Mouse (Mus musculus) stomach, embryonic 14.5 days (tissue): ENCODE results near the gene Cdkl4. TPM values are rescaled to one million over a fixed set of nuclear protein-coding genes. Genes with fewer than 3 reads are reported as not detected.
A peak's percentile ranks its signal among the peaks of the same experiment; 100 is the strongest.

Experiments
- ATAC-seq: fragments of 200-750 bp; cut with Nextera tagmentation; 2 replicates; pipeline ENCODE4 v1.8.0; 2017; ENCODE audit warnings: low read depth, moderate TSS enrichment; ENCODE audit not compliant: insufficient number of reproducible peaks, insufficient read depth, low FRiP score
- H3K27ac ChIP-seq: fragments of 300-500 bp; sonication (generic); 2 replicates; pipeline ENCODE4 v1.5.1; 2014; ENCODE audit warnings: mild to moderate bottlenecking, low read length, moderate library complexity, mixed read lengths
- H3K27me3 ChIP-seq: fragments of 300-500 bp; sonication (generic); 2 replicates; pipeline ENCODE4 v1.6.1; 2014; ENCODE audit warnings: low read length, control low read depth, mixed read lengths; ENCODE audit not compliant: control insufficient read depth, insufficient read depth
- H3K36me3 ChIP-seq: fragments of 300-500 bp; sonication (generic); 2 replicates; pipeline ENCODE4 v1.6.1; 2014; ENCODE audit warnings: mild to moderate bottlenecking, control low read depth, low read length, moderate library complexity, mixed read lengths; ENCODE audit not compliant: control insufficient read depth, insufficient read depth
- H3K4me1 ChIP-seq: fragments of 300-500 bp; sonication (generic); 2 replicates; pipeline ENCODE4 v1.6.1; 2014; ENCODE audit warnings: low read length, control low read depth, mixed read lengths; ENCODE audit not compliant: control insufficient read depth, insufficient read depth
- H3K4me2 ChIP-seq: fragments of 300-500 bp; sonication (generic); replicated peaks from 2 replicates; pipeline ENCODE4 v1.6.1; 2014; ENCODE audit warnings: low read depth, low read length, control low read depth
- H3K4me3 ChIP-seq: fragments of 300-500 bp; sonication (generic); 2 replicates; pipeline ENCODE4 v1.5.1; 2014; ENCODE audit warnings: low read depth, low read length, control low read depth
- H3K9ac ChIP-seq: fragments of 300-500 bp; sonication (generic); replicated peaks from 2 replicates; pipeline ENCODE4 v1.6.1; 2014; ENCODE audit warnings: low read depth, mild to moderate bottlenecking, control low read depth, low read length, moderate library complexity, mixed read lengths
- H3K9me3 ChIP-seq: fragments of 300-500 bp; sonication (generic); 2 replicates; pipeline ENCODE4 v1.6.1; 2016; ENCODE audit warnings: low read depth, low read length, control low read depth; ENCODE audit not compliant: control insufficient read depth
- WGBS: fragments of 180-500 bp; shearing (Covaris S2); extraction: QIAGEN DNeasy Blood & Tissue Kit; methylation state at CpG from one replicate; pipeline ENCODE4 v1.1.7; 2014; 5-methylcytosine and 5-hydroxymethylcytosine counted together
- polyA plus RNA-seq: library from polyadenylated mRNA; unstranded; fragments of >200 nt; fragmentation: Nextera tagmentation; extraction: Ambion mirVana; gene quantifications from 2 replicates; pipeline ENCODE4 v1.2.1, GENCODE M21; 2014

Gene Cdkl4
- polyA plus RNA-seq, 1 experiment from 2014 or later = 0.23 TPM

GRCm38 (mm10) chr17:80505766-80506165 is 71.8 kb downstream of the Cdkl4 start:
- Histone ChIP-seq H3K27ac (no peak overlapping the region), H3K36me3 (no peaks in the 10 kb centered on the region), H3K4me3 (no peak overlapping the region), H3K27me3 (no peaks in the 10 kb centered on the region), H3K9ac (no peak overlapping the region), H3K9me3 (no peaks in the 10 kb centered on the region), H3K4me2 (no peak overlapping the region), H3K4me1 (no peaks in the 10 kb centered on the region)
- 79% methylated on average over 6 of the region's 6 CpGs for WGBS
- ATAC-seq = no peak

GRCm38 (mm10) chr17:80505342-80505741 is 72.3 kb downstream of the Cdkl4 start:
- Histone ChIP-seq H3K27me3 (no peaks in the 10 kb centered on the region), H3K4me3 (no peak overlapping the region), H3K36me3 (no peaks in the 10 kb centered on the region), H3K9ac (no peak overlapping the region), H3K4me1 (no peaks in the 10 kb centered on the region), H3K9me3 (no peaks in the 10 kb centered on the region), H3K4me2 (no peak overlapping the region), H3K27ac (no peak overlapping the region)
- WGBS = 83% methylated on average over 4 of the region's 4 CpGs
- ATAC-seq = no peak

- H3K36me3 ChIP-seq = no peaks in the 10 kb centered on the region
- no peaks in the 10 kb centered on the region for H3K4me1 ChIP-seq
- H3K4me2 ChIP-seq = no peak overlapping the region
- H3K4me3 ChIP-seq = no peak overlapping the region
- no peak overlapping the region for H3K27ac ChIP-seq
- no peaks in the 10 kb centered on the region for H3K27me3 ChIP-seq
- 81% methylated on average over 2 of the region's 2 CpGs for WGBS
- no peak for ATAC-seq
- H3K9me3 ChIP-seq = no peaks in the 10 kb centered on the region
- H3K9ac ChIP-seq = no peak overlapping the region
Measured at GRCm38 (mm10) chr17:80501805-80502172, 75.8 kb downstream of the Cdkl4 start.

GRCm38 (mm10) chr17:80501037-80501804 is 76.4 kb downstream of the Cdkl4 start:
- H3K4me3 ChIP-seq = no peak overlapping the region
- no peaks in the 10 kb centered on the region for H3K36me3 ChIP-seq
- H3K9me3 ChIP-seq = no peaks in the 10 kb centered on the region
- H3K4me1 ChIP-seq = no peaks in the 10 kb centered on the region
- no peaks in the 10 kb centered on the region for H3K27me3 ChIP-seq
- H3K9ac ChIP-seq = no peak overlapping the region
- H3K4me2 ChIP-seq = no peak overlapping the region
- WGBS = 52% methylated on average over 5 of the region's 5 CpGs
- ATAC-seq = no peak
- H3K27ac ChIP-seq = no peak overlapping the region

GRCm38 (mm10) chr17:80500025-80500424 is 77.6 kb downstream of the Cdkl4 start:
- ATAC-seq = no peak
- Histone ChIP-seq H3K9me3 (no peaks in the 10 kb centered on the region), H3K36me3 (no peaks in the 10 kb centered on the region), H3K4me1 (no peaks in the 10 kb centered on the region), H3K4me2 (no peak overlapping the region), H3K27ac (no peak overlapping the region), H3K4me3 (no peak overlapping the region), H3K27me3 (no peaks in the 10 kb centered on the region), H3K9ac (no peak overlapping the region)
- 70% methylated on average over 4 of the region's 4 CpGs for WGBS

- no peaks in the 10 kb centered on the region for H3K36me3 ChIP-seq
- WGBS = 51% methylated on average over 11 of the region's 11 CpGs
- H3K4me3 ChIP-seq = no peak overlapping the region
- no peak overlapping the region for H3K9ac ChIP-seq
- no peak overlapping the region for H3K4me2 ChIP-seq
- H3K4me1 ChIP-seq = no peaks in the 10 kb centered on the region
- no peaks in the 10 kb centered on the region for H3K9me3 ChIP-seq
- no peaks in the 10 kb centered on the region for H3K27me3 ChIP-seq
- ATAC-seq = no peak
- no peak overlapping the region for H3K27ac ChIP-seq
Measured at GRCm38 (mm10) chr17:80498600-80499268, 78.9 kb downstream of the Cdkl4 start.

- peak; percentile 67; the same call in 1 of the 2 replicates for ATAC-seq
- no peaks in the 10 kb centered on the region for H3K9me3 ChIP-seq
- no peaks in the 10 kb centered on the region for H3K27me3 ChIP-seq
- no peak overlapping the region for H3K4me3 ChIP-seq
- no peaks in the 10 kb centered on the region for H3K36me3 ChIP-seq
- no peak overlapping the region for H3K27ac ChIP-seq
- no peak overlapping the region for H3K9ac ChIP-seq
- WGBS = 77% methylated on average over 9 of the region's 9 CpGs
- H3K4me1 ChIP-seq = no peaks in the 10 kb centered on the region
- no peak overlapping the region for H3K4me2 ChIP-seq
Measured at GRCm38 (mm10) chr17:80497183-80497601, 80.4 kb downstream of the Cdkl4 start.

- no peak overlapping the region for H3K4me3 ChIP-seq
- no peaks in the 10 kb centered on the region for H3K9me3 ChIP-seq
- H3K36me3 ChIP-seq = no peaks in the 10 kb centered on the region
- ATAC-seq = no peak
- H3K27me3 ChIP-seq = no peaks in the 10 kb centered on the region
- WGBS = 77% methylated on average over 8 of the region's 8 CpGs
- no peak overlapping the region for H3K9ac ChIP-seq
- no peak overlapping the region for H3K4me2 ChIP-seq
- H3K27ac ChIP-seq = no peak overlapping the region
- no peaks in the 10 kb centered on the region for H3K4me1 ChIP-seq
Measured at GRCm38 (mm10) chr17:80496607-80497170, 80.9 kb downstream of the Cdkl4 start.
